Comparison of ENCODE assay signal across 9 mouse cellular contexts in the genomic region with DNA sequence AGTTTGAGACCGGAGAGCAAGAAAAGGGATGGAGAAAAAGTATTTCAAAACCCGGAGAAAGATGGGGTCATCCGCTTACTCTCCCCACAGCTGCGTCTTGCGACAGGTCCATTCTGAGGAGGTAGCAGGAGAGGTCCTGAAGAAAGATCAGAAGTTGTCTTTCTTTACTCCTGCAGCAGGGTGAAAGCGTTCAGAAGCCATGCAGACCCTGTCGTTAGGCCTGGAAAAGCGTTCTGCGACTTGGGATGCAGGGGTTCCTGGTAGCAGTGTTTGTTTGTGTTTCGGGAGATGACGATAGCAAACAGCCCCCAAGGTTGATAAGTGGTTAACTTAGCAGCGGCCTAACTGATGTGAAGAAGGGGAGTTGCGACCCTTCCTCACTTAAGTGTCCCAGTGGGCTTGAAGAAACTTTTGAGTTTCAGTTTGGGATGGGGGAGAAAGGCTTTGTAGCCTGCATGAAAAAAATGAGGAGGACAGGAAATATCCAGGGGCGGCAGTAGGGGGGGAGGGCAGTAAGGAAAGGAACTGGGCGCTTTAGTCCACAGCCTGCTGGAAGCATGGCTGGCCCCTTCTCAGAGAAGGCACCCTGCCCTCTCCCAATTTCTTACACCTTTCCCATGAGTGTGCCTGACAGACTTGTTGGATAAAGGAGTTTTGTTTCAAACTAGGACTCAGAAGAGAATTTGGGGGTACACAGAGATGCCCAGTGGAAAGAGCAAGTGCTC. TPM values are rescaled to one million over a fixed set of nuclear protein-coding genes. Genes with fewer than 3 reads are reported as not detected.
DNase-seq lines count a peak whose midpoint lies in the region; ATAC-seq and TF ChIP-seq lines count a peak whose summit lies in the region.
"Had no signal": no experiment of that assay in that cellular context is flagged by ENCODE, and none has a peak within 500 bp of the region (broad histone marks: within the 10 kb centered on the region; RNA-seq: fewer than 3 reads in every experiment).

No protein-coding gene starts in this region.

- H3K4me2 ChIP-seq in forebrain, embryonic 12.5 days = peak overlapping the region; percentile 77
- H3K4me2 ChIP-seq in limb, embryonic 14.5 days (replicated peaks; ENCODE audit: low read depth, low read length, severe bottlenecking) = peak overlapping the region; percentile 79

- no peaks in the 10 kb centered on the region for H3K27me3 ChIP-seq in forebrain, embryonic 12.5 days
- H3K27me3 ChIP-seq in limb, embryonic 14.5 days (ENCODE audit: control insufficient read depth, insufficient read depth, low read length) = no peaks in the 10 kb centered on the region
- H3K27me3 ChIP-seq in small intestine, adult 2 months (ENCODE audit: control insufficient read depth, insufficient read depth, low read length) = no peaks in the 10 kb centered on the region; the same call in 1 of the 2 replicates

- 35% methylated on average over 15 of the region's 15 CpGs for WGBS in lung, adult 2 months
- WGBS in forebrain, embryonic 12.5 days = 3% methylated on average over 15 of the region's 15 CpGs
- 9% methylated on average over 15 of the region's 15 CpGs for WGBS in limb, embryonic 14.5 days
- 79% methylated on average over 15 of the region's 15 CpGs for WGBS in small intestine, adult 2 months

- no peak for DNase-seq in lung, adult 2 months
- DNase-seq in lung, postnatal 36 days = no peak
- no peak for DNase-seq in limb, embryonic 14.5 days (ENCODE audit: low spot score)
- DNase-seq in cerebellum, postnatal 36 days = no peak
- no peak for DNase-seq in adrenal gland, postnatal 10 days
- DNase-seq in gastrocnemius, adult 18-20 months (ENCODE audit: low spot score) = no peak

- H3K4me3 ChIP-seq in lung, adult 2 months (replicated peaks; ENCODE audit: extremely low read depth, low read depth, low read length) = peak overlapping the region; percentile 58
- peak overlapping the region; percentile 88 for H3K4me3 ChIP-seq in forebrain, embryonic 12.5 days (replicated peaks)
- peak overlapping the region; percentile 74 for H3K4me3 ChIP-seq in limb, embryonic 14.5 days (replicated peaks; ENCODE audit: low read length)
- peak overlapping the region; percentile 38 for H3K4me3 ChIP-seq in small intestine, adult 2 months (ENCODE audit: low read depth, low read length)

- no peaks in the 10 kb centered on the region for H3K36me3 ChIP-seq in forebrain, embryonic 12.5 days (replicated peaks)
- no peaks in the 10 kb centered on the region for H3K36me3 ChIP-seq in limb, embryonic 14.5 days (ENCODE audit: control insufficient read depth, insufficient read depth, low read length)
- H3K36me3 ChIP-seq in small intestine, adult 2 months (ENCODE audit: control insufficient read depth, insufficient read depth, low read length) = no peaks in the 10 kb centered on the region

- H3K4me1 ChIP-seq in lung, adult 2 months (ENCODE audit: control insufficient read depth, insufficient read depth, low read length) = peaks cover 7% of the 10 kb centered on the region
- peaks cover 66% of the 10 kb centered on the region for H3K4me1 ChIP-seq in forebrain, embryonic 12.5 days
- H3K4me1 ChIP-seq in limb, embryonic 14.5 days (ENCODE audit: control insufficient read depth, insufficient read depth, low read length) = peaks cover 9% of the 10 kb centered on the region
- H3K4me1 ChIP-seq in small intestine, adult 2 months (ENCODE audit: control insufficient read depth, insufficient read depth, insufficient read length, low read length) = peaks cover 4% of the 10 kb centered on the region; the same call in 1 of the 2 replicates

- no peak overlapping the region; the same call in 1 of the 2 replicates for H3K27ac ChIP-seq in forebrain, embryonic 12.5 days
- 0 out of 2 replicates have a peak overlapping the region, but pooled peaks have one; percentile 43 for H3K27ac ChIP-seq in limb, embryonic 14.5 days (replicated peaks; ENCODE audit: low read depth, low read length)
- H3K27ac ChIP-seq in small intestine, adult 2 months (ENCODE audit: insufficient read depth, low read depth, low read length) = no peak overlapping the region

- H3K9me3 ChIP-seq in forebrain, embryonic 12.5 days = no peaks in the 10 kb centered on the region
- H3K9me3 ChIP-seq in limb, embryonic 14.5 days (ENCODE audit: control insufficient read depth, low read length) = no peaks in the 10 kb centered on the region
- H3K9me3 ChIP-seq: megakaryocyte, embryonic 14.5 days had no signal

- H3K9ac ChIP-seq in forebrain, embryonic 12.5 days = peak overlapping the region; percentile 98
- peak overlapping the region; percentile 97 for H3K9ac ChIP-seq in limb, embryonic 14.5 days (ENCODE audit: low read depth, low read length, severe bottlenecking)

- no peak for TF ChIP-seq POLR2A in lung, adult 2 months (IDR thresholded peaks at IDR 0.05; ENCODE audit: borderline replicate concordance, extremely low read depth, low read depth, low read length)
- no peak for TF ChIP-seq POLR2A in limb, embryonic 14.5 days (IDR thresholded peaks at IDR 0.05; ENCODE audit: borderline replicate concordance, extremely low read depth, insufficient read depth, insufficient read length)
- no peak for TF ChIP-seq POLR2A in small intestine, adult 2 months (IDR thresholded peaks at IDR 0.05; ENCODE audit: low read depth, low read length)

- TF ChIP-seq CTCF in lung, adult 2 months (IDR thresholded peaks at IDR 0.05; ENCODE audit: insufficient read depth, low read length) = no peak
- TF ChIP-seq CTCF in small intestine, adult 2 months (IDR thresholded peaks at IDR 0.05; ENCODE audit: extremely low read depth, insufficient read length, insufficient replicate concordance, low read depth, low read length) = no peak

- ATAC-seq in forebrain, embryonic 12.5 days (ENCODE audit: low FRiP score) = no peak
- ATAC-seq in limb, embryonic 14.5 days (ENCODE audit: low FRiP score, low read depth) = no peak

RNA-seq across cellular contexts. Expression of a gene that starts 2.0 kb away (rescaled TPM):
- 3.6 and 6.9 TPM in 2 replicates for polyA plus RNA-seq in lung, adult 2 months (2012; rRNA removed)
- polyA plus RNA-seq in forebrain, embryonic 12.5 days (2016; fragmentation: Nextera tagmentation; extraction: Ambion mirVana) = 58.2 and 62.0 TPM in 2 replicates
- polyA plus RNA-seq in limb, embryonic 14.5 days (2012; rRNA removed) = 24.7 and 35.6 TPM in 2 replicates
- 25.4 and 26.2 TPM in 2 replicates for polyA plus RNA-seq in limb, embryonic 14.5 days (2014; fragmentation: Nextera tagmentation; extraction: Ambion mirVana)
- polyA plus RNA-seq in small intestine, adult 2 months (2012; rRNA removed) = 0.57 and 0.58 TPM in 2 replicates
- 10 to 100 TPM; 20.3 to 21.3 TPM for total RNA-seq in adrenal gland, postnatal 10 days (2021)
- total RNA-seq in gastrocnemius, adult 18-20 months (2021) = 10 to 100 TPM; 17.4 to 17.9 TPM

RNA-seq across cellular contexts. Expression of a gene that starts 43.3 kb away (rescaled TPM):
- polyA plus RNA-seq in lung, adult 2 months (2012; rRNA removed) = 12.6 and 20.8 TPM in 2 replicates
- polyA plus RNA-seq in forebrain, embryonic 12.5 days (2016; fragmentation: Nextera tagmentation; extraction: Ambion mirVana) = 165 and 166 TPM in 2 replicates
- 65.3 and 71.7 TPM in 2 replicates for polyA plus RNA-seq in limb, embryonic 14.5 days (2012; rRNA removed)
- 55.4 and 72.7 TPM in 2 replicates for polyA plus RNA-seq in limb, embryonic 14.5 days (2014; fragmentation: Nextera tagmentation; extraction: Ambion mirVana)
- polyA plus RNA-seq in small intestine, adult 2 months (2012; rRNA removed) = 1.8 and 1.9 TPM in 2 replicates
- total RNA-seq in adrenal gland, postnatal 10 days (2021) = 10 to 100 TPM; 30.6 to 32.3 TPM
- under 1 TPM; 0.52 to 0.66 TPM for total RNA-seq in gastrocnemius, adult 18-20 months (2021)

Comparison
In these comparisons a context has a peak if more than half of its experiments do, and no peak if none do; other contexts are left out.
1. H3K4me3 ChIP-seq: peak in every context shown above with its lines; median percentile 88 in forebrain, embryonic 12.5 days; 74 in limb, embryonic 14.5 days; 58 in lung, adult 2 months; 38 in small intestine, adult 2 months.